Mouse (Mus musculus) spleen, adult 2 months (tissue): ENCODE measurements around the gene Mfap4. TPM values are rescaled to one million over a fixed set of nuclear protein-coding genes. Genes with fewer than 3 reads are reported as not detected.

ENCODE experiments used
- DNase-seq, 2 experiments: peaks; one replicate each; pipeline versions ENCODE4 v3.0.0 to v3.0.0-alpha.2; 2012 to 2021; ENCODE audit warnings: low spot score in 2 of 2, low read depth in 1 of 2
- H3K27ac ChIP-seq: fragments of 200-500 bp; 2 replicates; pipeline ENCODE4 v1.5.1; 2012; ENCODE audit warnings: low read length, inconsistent platforms; ENCODE audit not compliant: insufficient read depth
- H3K27me3 ChIP-seq: fragments of 200-500 bp; 2 replicates; pipeline ENCODE4 v1.6.1; 2012; ENCODE audit warnings: mild to moderate bottlenecking, moderate library complexity, low read length, inconsistent platforms; ENCODE audit not compliant: control insufficient read depth, insufficient read depth
- H3K36me3 ChIP-seq: fragments of 200-500 bp; 2 replicates; pipeline ENCODE4 v1.6.1; 2012; ENCODE audit warnings: mild to moderate bottlenecking, low read length, inconsistent platforms; ENCODE audit not compliant: control insufficient read depth, insufficient read depth
- H3K4me1 ChIP-seq: fragments of 200-500 bp; 2 replicates; pipeline ENCODE4 v1.6.1; 2011; ENCODE audit warnings: inconsistent platforms; ENCODE audit not compliant: control insufficient read depth, insufficient read depth, insufficient read length
- H3K4me3 ChIP-seq: fragments of 200-500 bp; 2 replicates; pipeline ENCODE4 v1.5.1; 2011; ENCODE audit warnings: mild to moderate bottlenecking, inconsistent platforms; ENCODE audit not compliant: insufficient read depth, insufficient read length; ENCODE audit errors: extremely low read depth
- CTCF ChIP-seq: fragments of 200-500 bp; IDR thresholded peaks from 2 replicates; pipeline ENCODE4 v1.5.1; 2011; ENCODE audit warnings: mild to moderate bottlenecking, inconsistent platforms; ENCODE audit not compliant: insufficient read depth, insufficient read length, insufficient replicate concordance; ENCODE audit errors: extremely low read depth
- POLR2A ChIP-seq: fragments of 200-500 bp; IDR thresholded peaks from 2 replicates; pipeline ENCODE4 v1.6.1; 2011; ENCODE audit warnings: low read depth, low read length, inconsistent platforms
- WGBS: fragments of 180-500 bp; shearing (Covaris S2); methylation state at CpG from one replicate; pipeline ENCODE4 v1.1.7; 2018; 5-methylcytosine and 5-hydroxymethylcytosine counted together
- polyA plus RNA-seq: library from polyadenylated mRNA; depleted of rRNA; stranded (reverse); fragments of >200 nt; gene quantifications from 2 replicates; pipeline ENCODE4 v1.2.3, GENCODE M21; 2012

Mfap4 gene
- polyA plus RNA-seq, 1 experiment: 31.2 TPM

- Histone ChIP-seq H3K27me3 (no peaks in the 10 kb centered on the region), H3K27ac (no peak overlapping the region), H3K4me1 (no peaks in the 10 kb centered on the region), H3K4me3 (no peak overlapping the region), H3K36me3 (no peaks in the 10 kb centered on the region)
- DNase-seq: no peak
- 70% methylated on average over 5 of the region's 5 CpGs for WGBS
- TF ChIP-seq POLR2A (no peak), CTCF (no peak)
Measured at GRCm38 (mm10) chr11:61448041-61448440, 37.2 kb upstream of the Mfap4 start.

GRCm38 (mm10) chr11:61448599-61449225, 36.5 kb upstream of the Mfap4 start:
- no peaks in the 10 kb centered on the region for H3K27me3 ChIP-seq
- DNase-seq: no peak
- H3K27ac ChIP-seq: no peak overlapping the region
- H3K4me1 ChIP-seq: no peaks in the 10 kb centered on the region
- H3K36me3 ChIP-seq: no peaks in the 10 kb centered on the region
- WGBS: 88% methylated on average over 9 of the region's 9 CpGs
- no peak for TF ChIP-seq POLR2A
- no peak for TF ChIP-seq CTCF
- no peak overlapping the region for H3K4me3 ChIP-seq

GRCm38 (mm10) chr11:61449499-61450292, 35.5 kb upstream of the Mfap4 start:
- DNase-seq: no peak
- WGBS: 69% methylated on average over 24 of the region's 24 CpGs
- H3K27ac ChIP-seq: no peak overlapping the region
- H3K27me3 ChIP-seq: no peaks in the 10 kb centered on the region
- TF ChIP-seq CTCF (no peak), POLR2A (no peak)
- H3K4me3 ChIP-seq: no peak overlapping the region
- H3K36me3 ChIP-seq: no peaks in the 10 kb centered on the region
- H3K4me1 ChIP-seq: no peaks in the 10 kb centered on the region

- no peaks in the 10 kb centered on the region for H3K4me1 ChIP-seq
- WGBS: 72% methylated on average over 2 of the region's 2 CpGs
- no peak overlapping the region for H3K4me3 ChIP-seq
- H3K36me3 ChIP-seq: no peaks in the 10 kb centered on the region
- no peak overlapping the region for H3K27ac ChIP-seq
- peaks cover 2% of the 10 kb centered on the region; the same call in 1 of the 2 replicates for H3K27me3 ChIP-seq
- TF ChIP-seq POLR2A (no peak), CTCF (no peak)
- no peak for DNase-seq
Measured at GRCm38 (mm10) chr11:61464071-61464470, 21.2 kb upstream of the Mfap4 start.

- Histone ChIP-seq H3K4me3 (no peak overlapping the region), H3K36me3 (no peaks in the 10 kb centered on the region), H3K27ac (no peak overlapping the region), H3K27me3 (peaks cover 2% of the 10 kb centered on the region; the same call in 1 of the 2 replicates), H3K4me1 (no peaks in the 10 kb centered on the region)
- TF ChIP-seq POLR2A: no peak
- TF ChIP-seq CTCF: no peak
- no peak for DNase-seq
- 78% methylated on average over 4 of the region's 4 CpGs for WGBS
Measured at GRCm38 (mm10) chr11:61465422-61465821, 19.8 kb upstream of the Mfap4 start.

- WGBS: 83% methylated on average over 4 of the region's 4 CpGs
- no peak overlapping the region for H3K4me3 ChIP-seq
- no peak for DNase-seq
- H3K27ac ChIP-seq: no peak overlapping the region
- no peaks in the 10 kb centered on the region for H3K36me3 ChIP-seq
- TF ChIP-seq POLR2A (no peak), CTCF (no peak)
- H3K27me3 ChIP-seq: no peaks in the 10 kb centered on the region
- no peaks in the 10 kb centered on the region for H3K4me1 ChIP-seq
Measured at GRCm38 (mm10) chr11:61468534-61468933, 16.7 kb upstream of the Mfap4 start.

GRCm38 (mm10) chr11:61469317-61469917, 15.8 kb upstream of the Mfap4 start:
- no peak overlapping the region for H3K27ac ChIP-seq
- H3K27me3 ChIP-seq: no peaks in the 10 kb centered on the region
- no peaks in the 10 kb centered on the region for H3K36me3 ChIP-seq
- DNase-seq: no peak
- WGBS: 27% methylated on average over 7 of the region's 7 CpGs
- H3K4me3 ChIP-seq: no peak overlapping the region
- TF ChIP-seq POLR2A (no peak), CTCF (no peak)
- H3K4me1 ChIP-seq: no peaks in the 10 kb centered on the region
